Mouse (Mus musculus): ENCODE data around the gene Zbbx. TPM values are rescaled to one million over a fixed set of nuclear protein-coding genes. Genes with fewer than 3 reads are reported as not detected.

The Zbbx gene
- polyA plus RNA-seq (2017; shearing (Covaris generic)) = not detected

DNA sequence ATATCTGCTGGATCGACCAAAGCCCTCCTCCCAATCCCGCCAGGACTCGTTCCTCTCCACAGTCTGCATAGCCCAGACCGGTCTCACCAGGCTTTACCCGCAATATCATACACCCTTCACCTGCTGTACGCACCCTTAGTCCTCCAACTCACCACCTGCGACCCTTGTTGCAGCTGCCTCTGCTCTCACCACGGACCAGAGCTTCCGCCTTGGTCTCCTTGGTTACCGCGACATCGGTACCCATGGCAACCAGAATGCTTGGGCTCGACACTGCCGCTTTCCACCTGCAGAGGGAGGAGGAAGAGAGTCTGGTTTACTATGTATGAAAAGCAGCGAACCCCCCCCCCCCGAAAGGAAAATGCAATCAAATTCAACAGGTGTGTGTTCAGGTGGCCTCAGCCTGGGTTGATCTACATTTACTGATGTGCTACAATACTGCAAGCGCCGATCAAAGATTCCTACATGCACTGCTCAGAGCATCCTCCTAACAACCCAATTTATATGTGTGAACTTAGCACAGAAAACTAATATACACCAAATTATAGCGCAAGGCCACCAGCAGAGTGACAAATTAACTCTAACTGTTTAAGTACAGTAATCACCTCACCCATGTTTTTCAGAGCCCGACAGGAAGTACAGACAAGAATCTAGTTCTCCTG lies at the start of gene Zbbx:
Gene Zbbx (minus strand): TSS at position 197 of the 659 bp plus-strand sequence.

Other genes starting within 250 kb of the Zbbx start
- not detected for gene Serpini2, start 105.0 kb upstream of the Zbbx start, polyA plus RNA-seq (2017; shearing (Covaris generic))